Mouse (Mus musculus): Measurements from ENCODE around the gene Casq1. TPM values are rescaled to one million over a fixed set of nuclear protein-coding genes. Genes with fewer than 3 reads are reported as not detected.

Casq1 gene
- polyA plus RNA-seq, 1 experiment from 2014 or later: 53.9 TPM

GRCm38 (mm10) chr1:172191578-172191977 lies 28.1 kb downstream of the Casq1 start:
- H3K27me3 ChIP-seq (ENCODE audit: control insufficient read depth, insufficient read depth, low read length): no peaks in the 10 kb centered on the region
- no peak overlapping the region for H3K4me3 ChIP-seq (replicated peaks; ENCODE audit: low read length)
- no peaks in the 10 kb centered on the region for H3K4me1 ChIP-seq (ENCODE audit: control insufficient read depth, insufficient read depth, low read length)
- no peak for ATAC-seq (ENCODE audit: insufficient read depth, low FRiP score)
- peaks cover 22% of the 10 kb centered on the region for H3K36me3 ChIP-seq (ENCODE audit: control insufficient read depth, insufficient read depth, low read length)
- H3K9me3 ChIP-seq (replicated peaks; ENCODE audit: control insufficient read depth, low read length): no peaks in the 10 kb centered on the region
- WGBS: 75% methylated on average over 2 of the region's 2 CpGs
- H3K9ac ChIP-seq (ENCODE audit: low read length): no peak overlapping the region
- no peak overlapping the region for H3K27ac ChIP-seq (ENCODE audit: low read length)
- no peak overlapping the region for H3K4me2 ChIP-seq (ENCODE audit: low read depth, low read length)

- no peak for ATAC-seq (ENCODE audit: insufficient read depth, low FRiP score)
- WGBS: 67% methylated on average over 4 of the region's 4 CpGs
- Histone ChIP-seq H3K4me1 (ENCODE audit: control insufficient read depth, insufficient read depth, low read length) (no peaks in the 10 kb centered on the region), H3K27ac (ENCODE audit: low read length) (no peak overlapping the region), H3K27me3 (ENCODE audit: control insufficient read depth, insufficient read depth, low read length) (no peaks in the 10 kb centered on the region), H3K4me2 (ENCODE audit: low read depth, low read length) (no peak overlapping the region), H3K4me3 (replicated peaks; ENCODE audit: low read length) (no peak overlapping the region), H3K9ac (ENCODE audit: low read length) (no peak overlapping the region), H3K9me3 (replicated peaks; ENCODE audit: control insufficient read depth, low read length) (no peaks in the 10 kb centered on the region), H3K36me3 (ENCODE audit: control insufficient read depth, insufficient read depth, low read length) (peaks cover 14% of the 10 kb centered on the region)
Measured at GRCm38 (mm10) chr1:172188891-172189290, 30.8 kb downstream of the Casq1 start.

- Histone ChIP-seq H3K4me3 (replicated peaks; ENCODE audit: low read length) (no peak overlapping the region), H3K4me1 (ENCODE audit: control insufficient read depth, insufficient read depth, low read length) (no peaks in the 10 kb centered on the region), H3K27ac (ENCODE audit: low read length) (no peak overlapping the region), H3K36me3 (ENCODE audit: control insufficient read depth, insufficient read depth, low read length) (peaks cover 18% of the 10 kb centered on the region), H3K4me2 (ENCODE audit: low read depth, low read length) (no peak overlapping the region), H3K9me3 (replicated peaks; ENCODE audit: control insufficient read depth, low read length) (no peaks in the 10 kb centered on the region), H3K27me3 (ENCODE audit: control insufficient read depth, insufficient read depth, low read length) (no peaks in the 10 kb centered on the region), H3K9ac (ENCODE audit: low read length) (no peak overlapping the region)
- 89% methylated on average over 10 of the region's 10 CpGs for WGBS
- no peak for ATAC-seq (ENCODE audit: insufficient read depth, low FRiP score)
Measured at GRCm38 (mm10) chr1:172186401-172187289, 33.0 kb downstream of the Casq1 start.

DNA sequence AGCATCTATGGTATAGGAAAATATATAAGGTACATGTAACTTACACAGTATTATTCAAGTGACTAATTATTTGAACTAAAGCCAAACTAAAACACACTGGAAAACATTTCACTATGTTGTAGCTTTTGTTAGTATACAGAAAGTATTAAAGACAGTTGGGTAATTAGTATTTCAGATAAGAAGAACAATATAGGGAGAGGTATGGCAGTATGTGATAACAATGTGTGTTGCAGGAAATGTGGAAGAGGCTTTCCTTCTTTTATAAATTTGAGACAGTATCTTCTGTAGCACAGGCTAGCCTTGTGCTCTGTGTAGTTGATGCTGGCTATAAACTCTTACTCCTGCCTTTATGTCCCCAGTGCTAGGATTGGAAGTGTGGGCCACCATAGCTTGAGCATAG lies 35.8 kb downstream of the Casq1 start:
- Histone ChIP-seq H3K4me2 (ENCODE audit: low read depth, low read length) (no peak overlapping the region), H3K36me3 (ENCODE audit: control insufficient read depth, insufficient read depth, low read length) (peaks cover 23% of the 10 kb centered on the region), H3K27ac (ENCODE audit: low read length) (no peak overlapping the region), H3K9me3 (replicated peaks; ENCODE audit: control insufficient read depth, low read length) (no peaks in the 10 kb centered on the region), H3K4me1 (ENCODE audit: control insufficient read depth, insufficient read depth, low read length) (no peaks in the 10 kb centered on the region), H3K27me3 (ENCODE audit: control insufficient read depth, insufficient read depth, low read length) (no peaks in the 10 kb centered on the region), H3K4me3 (replicated peaks; ENCODE audit: low read length) (no peak overlapping the region), H3K9ac (ENCODE audit: low read length) (no peak overlapping the region)
- no peak for ATAC-seq (ENCODE audit: insufficient read depth, low FRiP score)

- no peaks in the 10 kb centered on the region for H3K27me3 ChIP-seq (ENCODE audit: control insufficient read depth, insufficient read depth, low read length)
- no peak overlapping the region for H3K9ac ChIP-seq (ENCODE audit: low read length)
- WGBS: 94% methylated on average over 6 of the region's 6 CpGs
- H3K4me2 ChIP-seq (ENCODE audit: low read depth, low read length): no peak overlapping the region
- no peaks in the 10 kb centered on the region for H3K4me1 ChIP-seq (ENCODE audit: control insufficient read depth, insufficient read depth, low read length)
- H3K4me3 ChIP-seq (replicated peaks; ENCODE audit: low read length): no peak overlapping the region
- peaks cover 23% of the 10 kb centered on the region for H3K36me3 ChIP-seq (ENCODE audit: control insufficient read depth, insufficient read depth, low read length)
- no peak for ATAC-seq (ENCODE audit: insufficient read depth, low FRiP score)
- no peak overlapping the region for H3K27ac ChIP-seq (ENCODE audit: low read length)
- H3K9me3 ChIP-seq (replicated peaks; ENCODE audit: control insufficient read depth, low read length): no peaks in the 10 kb centered on the region
Measured at GRCm38 (mm10) chr1:172183056-172183455, 36.6 kb downstream of the Casq1 start.

GRCm38 (mm10) chr1:172181777-172182176 lies 37.9 kb downstream of the Casq1 start:
- 90% methylated on average over 3 of the region's 3 CpGs for WGBS
- H3K27me3 ChIP-seq (ENCODE audit: control insufficient read depth, insufficient read depth, low read length): no peaks in the 10 kb centered on the region
- H3K27ac ChIP-seq (ENCODE audit: low read length): no peak overlapping the region
- H3K9me3 ChIP-seq (replicated peaks; ENCODE audit: control insufficient read depth, low read length): no peaks in the 10 kb centered on the region
- peaks cover 18% of the 10 kb centered on the region for H3K36me3 ChIP-seq (ENCODE audit: control insufficient read depth, insufficient read depth, low read length)
- no peak for ATAC-seq (ENCODE audit: insufficient read depth, low FRiP score)
- no peak overlapping the region for H3K4me3 ChIP-seq (replicated peaks; ENCODE audit: low read length)
- H3K9ac ChIP-seq (ENCODE audit: low read length): no peak overlapping the region
- no peak overlapping the region for H3K4me2 ChIP-seq (ENCODE audit: low read depth, low read length)
- H3K4me1 ChIP-seq (ENCODE audit: control insufficient read depth, insufficient read depth, low read length): no peaks in the 10 kb centered on the region

DNA sequence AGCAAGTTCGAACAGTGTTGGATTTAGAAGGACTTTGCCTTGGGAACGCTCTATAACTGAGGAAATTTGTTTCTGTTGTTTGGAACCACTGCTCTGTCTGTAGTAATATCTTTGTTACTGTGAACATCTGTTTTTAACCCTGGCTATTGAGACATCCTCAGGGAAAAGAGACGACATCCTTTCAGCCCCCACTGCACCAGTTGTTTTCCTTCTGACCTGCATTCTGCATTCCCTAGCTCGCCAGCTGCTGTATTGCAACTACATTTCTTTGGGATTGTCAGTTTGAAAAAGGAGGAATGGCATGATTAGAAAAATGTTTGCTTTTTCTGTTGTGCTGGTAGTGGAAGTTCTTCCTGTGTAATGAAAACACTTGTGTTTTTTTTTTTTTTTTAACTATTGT lies 38.8 kb downstream of the Casq1 start:
- no peaks in the 10 kb centered on the region for H3K9me3 ChIP-seq (replicated peaks; ENCODE audit: control insufficient read depth, low read length)
- H3K27me3 ChIP-seq (ENCODE audit: control insufficient read depth, insufficient read depth, low read length): no peaks in the 10 kb centered on the region
- no peak overlapping the region for H3K4me2 ChIP-seq (ENCODE audit: low read depth, low read length)
- ATAC-seq (ENCODE audit: insufficient read depth, low FRiP score): no peak
- H3K4me3 ChIP-seq (replicated peaks; ENCODE audit: low read length): no peak overlapping the region
- 38% methylated on average over 4 of the region's 4 CpGs for WGBS
- H3K4me1 ChIP-seq (ENCODE audit: control insufficient read depth, insufficient read depth, low read length): no peaks in the 10 kb centered on the region
- H3K9ac ChIP-seq (ENCODE audit: low read length): no peak overlapping the region
- H3K36me3 ChIP-seq (ENCODE audit: control insufficient read depth, insufficient read depth, low read length): peaks cover 14% of the 10 kb centered on the region; the same call in 1 of the 2 replicates
- H3K27ac ChIP-seq (ENCODE audit: low read length): no peak overlapping the region

DNA sequence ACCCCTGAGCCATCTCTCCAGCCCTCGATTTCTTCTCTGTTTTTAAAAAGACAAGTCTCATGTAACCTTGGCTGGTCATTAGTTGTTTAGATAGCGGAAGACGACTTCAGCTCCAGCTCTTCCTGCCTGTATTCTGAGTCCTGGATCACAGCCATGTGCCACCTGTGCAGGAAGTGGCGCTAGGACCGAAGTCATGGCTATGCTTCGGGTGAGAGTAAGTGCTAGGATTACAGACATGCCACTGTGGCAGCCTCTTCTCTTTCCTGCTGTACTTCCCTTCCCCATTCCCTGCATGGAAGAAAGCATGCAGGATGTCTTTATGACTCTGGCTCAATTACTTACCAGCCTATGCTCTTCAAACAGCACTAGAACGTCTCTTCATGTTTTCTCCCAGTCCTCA lies 40.6 kb downstream of the Casq1 start:
- Histone ChIP-seq H3K4me2 (ENCODE audit: low read depth, low read length) (no peak overlapping the region), H3K36me3 (ENCODE audit: control insufficient read depth, insufficient read depth, low read length) (peaks cover 25% of the 10 kb centered on the region; the same call in 1 of the 2 replicates)
- ATAC-seq (ENCODE audit: insufficient read depth, low FRiP score): no peak

DNA sequence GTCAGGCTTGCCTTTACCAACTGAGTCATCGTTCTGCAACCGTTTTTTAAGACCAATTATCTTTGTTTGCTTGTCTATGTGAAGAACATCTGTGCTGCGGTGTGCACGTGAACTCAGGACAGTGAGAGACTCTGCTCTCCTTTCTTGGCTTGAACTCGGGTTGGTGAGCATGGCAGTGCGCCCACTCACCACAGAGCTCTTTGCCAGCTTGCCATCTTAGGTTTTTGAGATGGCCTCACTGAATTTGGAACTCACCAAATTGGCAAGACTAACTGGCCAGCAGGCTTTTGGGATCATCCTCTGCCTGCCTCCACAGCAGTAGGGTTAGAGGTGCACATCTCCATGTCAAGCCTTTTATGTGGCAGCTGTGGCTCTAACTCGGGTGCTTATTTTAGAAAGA lies 41.9 kb downstream of the Casq1 start:
- no peak for ATAC-seq (ENCODE audit: insufficient read depth, low FRiP score)
- no peaks in the 10 kb centered on the region for H3K27me3 ChIP-seq (ENCODE audit: control insufficient read depth, insufficient read depth, low read length)
- WGBS: 86% methylated on average over 7 of the region's 7 CpGs

More for the DNA sequence above, 40.6 kb downstream of the Casq1 start:
- no peak overlapping the region for H3K9ac ChIP-seq (ENCODE audit: low read length)
- H3K4me1 ChIP-seq (ENCODE audit: control insufficient read depth, insufficient read depth, low read length): no peaks in the 10 kb centered on the region
- H3K4me3 ChIP-seq (replicated peaks; ENCODE audit: low read length): no peak overlapping the region
- no peaks in the 10 kb centered on the region for H3K9me3 ChIP-seq (replicated peaks; ENCODE audit: control insufficient read depth, low read length)
- H3K27ac ChIP-seq (ENCODE audit: low read length): no peak overlapping the region
- WGBS: 65% methylated on average over 7 of the region's 7 CpGs
- H3K27me3 ChIP-seq (ENCODE audit: control insufficient read depth, insufficient read depth, low read length): no peaks in the 10 kb centered on the region

More for the DNA sequence above, 41.9 kb downstream of the Casq1 start:
- H3K4me1 ChIP-seq (ENCODE audit: control insufficient read depth, insufficient read depth, low read length): no peaks in the 10 kb centered on the region
- H3K4me3 ChIP-seq (replicated peaks; ENCODE audit: low read length): no peak overlapping the region
- no peak overlapping the region for H3K4me2 ChIP-seq (ENCODE audit: low read depth, low read length)
- no peaks in the 10 kb centered on the region for H3K9me3 ChIP-seq (replicated peaks; ENCODE audit: control insufficient read depth, low read length)
- peaks cover 27% of the 10 kb centered on the region; the same call in 1 of the 2 replicates for H3K36me3 ChIP-seq (ENCODE audit: control insufficient read depth, insufficient read depth, low read length)
- H3K9ac ChIP-seq (ENCODE audit: low read length): no peak overlapping the region
- no peak overlapping the region for H3K27ac ChIP-seq (ENCODE audit: low read length)

Data from stomach, embryonic 16.5 days (tissue).